Mouse (Mus musculus) stomach, adult 2 months (tissue): ENCODE measurements around the gene Uqcrq. TPM values are rescaled to one million over a fixed set of nuclear protein-coding genes. Genes with fewer than 3 reads are reported as not detected.

ENCODE experiments used
- polyA plus RNA-seq: library from polyadenylated mRNA; depleted of rRNA; stranded (reverse); fragments of >200 nt; gene quantifications from 2 replicates; pipeline ENCODE4 v1.2.3, GENCODE M21; 2012; rRNA removed

Uqcrq gene
- 540 and 822 TPM in 2 replicates for polyA plus RNA-seq

DNA sequence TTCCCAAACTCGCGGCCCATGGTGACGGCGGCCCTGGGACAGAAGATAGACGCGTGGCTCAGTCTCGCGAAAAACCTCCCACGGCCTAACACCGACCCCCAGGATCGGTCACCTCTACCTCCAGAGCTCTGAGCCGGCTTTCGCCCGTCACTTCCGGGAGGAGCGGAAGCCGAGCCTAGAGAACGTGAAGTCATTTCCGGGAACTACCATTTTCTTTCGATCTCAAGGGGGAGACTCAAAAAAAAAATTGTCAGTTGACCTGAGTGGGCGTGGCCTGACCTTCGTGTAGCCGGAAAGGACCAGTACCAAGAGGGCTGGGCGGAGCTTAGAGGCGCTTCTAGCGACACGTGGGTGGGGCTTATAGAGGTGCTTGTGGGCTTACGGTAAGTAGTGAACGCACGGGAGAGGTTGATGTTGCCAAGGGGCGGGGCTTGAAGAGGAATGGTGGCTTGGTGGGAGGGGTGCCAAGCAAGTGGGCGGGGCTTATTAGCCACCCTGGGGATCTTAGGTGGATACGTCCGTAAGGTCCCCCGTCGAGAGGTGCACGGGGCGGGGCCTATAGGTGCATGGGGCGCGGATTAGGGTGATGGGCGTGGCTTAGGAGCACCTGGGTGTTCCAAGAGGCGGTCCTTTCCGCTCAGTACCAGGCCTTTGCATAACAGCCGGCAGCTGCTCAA, at the start of gene Uqcrq, which contains the start of gene Gdf9:
TSS of gene Uqcrq (minus strand) at position 162 of the 677 bp plus-strand sequence.
TSS of gene Gdf9 (plus strand) at position 354 of the 677 bp plus-strand sequence.

GRCm38 (mm10) chr11:53479783-53480301, 49.2 kb upstream of the Uqcrq start, which contains the start of the genes Gm9945 and Sowaha:
Gm9945 (plus strand) TSS chr11:53480166.
Sowaha (minus strand) TSS chr11:53480274.

GRCm38 (mm10) chr11:53469968-53470695, 39.5 kb upstream of the Uqcrq start, which contains the start of gene Gm9837:
Gm9837 (minus strand) TSS chr11:53470479.

DNA sequence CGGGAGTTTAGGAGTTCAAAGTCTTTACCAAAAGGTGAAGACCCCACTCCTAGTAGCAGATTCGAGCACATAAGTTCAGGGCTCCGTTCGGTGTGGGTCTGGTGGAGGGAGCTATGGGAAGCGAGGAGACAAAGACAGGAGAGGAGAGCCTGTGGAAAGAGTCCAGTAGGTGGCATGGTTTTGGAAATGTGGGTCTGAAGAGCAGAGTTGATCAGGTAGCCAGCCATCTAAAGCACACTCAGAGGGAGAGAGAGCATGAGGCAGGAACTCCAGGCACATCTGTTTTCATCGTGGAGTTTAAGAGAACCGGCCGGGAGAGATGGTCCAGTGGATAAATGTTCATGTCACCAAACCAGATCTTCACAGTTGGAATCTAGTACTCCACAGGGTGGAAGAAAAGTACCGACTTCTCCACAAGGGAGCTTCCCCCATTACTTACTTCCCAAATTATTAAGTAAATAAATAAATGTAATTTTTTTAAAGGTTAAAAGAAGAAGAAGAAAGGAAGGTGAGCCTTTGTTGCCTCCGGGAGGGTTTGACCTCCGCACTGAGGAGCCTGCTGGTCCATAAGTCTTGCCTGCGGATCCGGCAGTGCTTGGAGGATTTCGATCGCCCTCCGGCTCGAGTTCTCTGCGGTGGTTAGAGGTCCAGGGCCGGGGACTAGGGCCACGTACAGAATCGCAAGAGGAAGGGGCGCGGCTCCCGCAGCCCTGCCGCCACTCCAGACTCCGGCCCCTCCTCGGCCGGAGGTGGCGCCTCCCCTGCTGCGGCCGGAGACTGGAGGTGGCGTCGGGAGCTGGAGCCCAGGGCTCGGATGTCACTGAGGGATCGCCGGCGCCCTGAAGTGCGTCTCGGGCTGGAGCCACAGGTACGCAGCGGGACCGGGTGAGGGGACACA, 26.1 kb upstream of the Uqcrq start, which contains the start of the genes Gm10447 and Shroom1:
TSS of gene Gm10447 (minus strand) at position 637 of the 898 bp plus-strand sequence.
TSS of gene Shroom1 (plus strand) at position 732 of the 898 bp plus-strand sequence.

DNA sequence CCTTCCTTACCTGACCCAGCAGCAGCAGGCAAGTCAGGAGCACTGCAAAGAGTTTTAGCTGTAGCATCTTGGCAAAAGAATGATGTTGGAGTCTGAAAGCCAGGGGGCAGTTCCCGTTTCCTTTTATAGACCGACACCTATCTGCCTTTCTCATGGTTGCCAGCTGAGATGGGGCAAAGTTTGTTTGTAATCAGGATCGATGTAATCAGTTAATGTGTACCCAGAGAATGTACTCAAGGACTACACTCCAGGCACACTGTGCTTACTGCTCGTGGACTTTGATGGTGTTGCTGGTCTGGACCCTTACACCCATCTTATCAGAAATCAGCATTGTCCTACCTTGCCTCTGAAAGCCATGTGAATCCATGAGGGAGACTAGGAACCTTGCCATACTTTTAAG, 7.6 kb downstream of the Uqcrq start, which contains the start of gene Leap2:
TSS of gene Leap2 (minus strand) at position 135 of the 400 bp plus-strand sequence.

Other genes with a start within 250 kb of the Uqcrq start
- gene Hspa4, start 130.4 kb downstream of the Uqcrq start, polyA plus RNA-seq: 12.1 and 20.5 TPM in 2 replicates
- 3.4 and 5.1 TPM in 2 replicates for gene Zcchc10, start 106.2 kb downstream of the Uqcrq start, polyA plus RNA-seq
- gene Aff4, start 80.0 kb downstream of the Uqcrq start, polyA plus RNA-seq: 2.6 and 4.2 TPM in 2 replicates
- gene Leap2, start 7.7 kb downstream of the Uqcrq start, polyA plus RNA-seq: not detected in 2 replicates
- gene Gdf9, start 192 bp upstream of the Uqcrq start, polyA plus RNA-seq: 1.6 and 3.2 TPM in 2 replicates
- 0.16 and 0.42 TPM in 2 replicates for gene Gm10447, start 26.3 kb upstream of the Uqcrq start, polyA plus RNA-seq
- gene Shroom1, start 26.4 kb upstream of the Uqcrq start, polyA plus RNA-seq: 8.1 and 9.6 TPM in 2 replicates
- gene Gm9837, start 39.6 kb upstream of the Uqcrq start, polyA plus RNA-seq: not detected in 2 replicates
- not detected in 2 replicates for gene Gm9945, start 49.3 kb upstream of the Uqcrq start, polyA plus RNA-seq
- gene Sowaha, start 49.4 kb upstream of the Uqcrq start, polyA plus RNA-seq: 1.6 and 2.7 TPM in 2 replicates
- 15.4 and 16.8 TPM in 2 replicates for gene Sept8, start 88.4 kb upstream of the Uqcrq start, polyA plus RNA-seq
- gene Kif3a, start 136.5 kb upstream of the Uqcrq start, polyA plus RNA-seq: 0.66 and 0.69 TPM in 2 replicates
- not detected in 2 replicates for gene Il4, start 187.8 kb upstream of the Uqcrq start, polyA plus RNA-seq
- 0.74 and 0.84 TPM in 2 replicates for gene Il13, start 203.9 kb upstream of the Uqcrq start, polyA plus RNA-seq